Mouse (Mus musculus) lung, embryonic 15.5 days (tissue): ENCODE measurements around the gene Exosc8. TPM values are rescaled to one million over a fixed set of nuclear protein-coding genes. Genes with fewer than 3 reads are reported as not detected.

Experiments used
- ATAC-seq: fragments of 200-750 bp; cut with Nextera tagmentation; 2 replicates; pipeline ENCODE4 v1.8.0; 2017; ENCODE audit warnings: moderate number of reproducible peaks, borderline replicate concordance; ENCODE audit not compliant: low FRiP score, low TSS enrichment; ENCODE audit errors: extremely low read depth
- H3K27ac ChIP-seq: fragments of 300-500 bp; sonication (generic); 2 replicates; pipeline ENCODE4 v1.5.1; 2015; ENCODE audit warnings: moderate library complexity, mild to moderate bottlenecking, inconsistent platforms
- H3K27me3 ChIP-seq: fragments of 300-500 bp; sonication (generic); 2 replicates; pipeline ENCODE4 v1.6.1; 2015; ENCODE audit warnings: inconsistent platforms
- H3K36me3 ChIP-seq: fragments of 300-500 bp; sonication (generic); 2 replicates; pipeline ENCODE4 v1.6.1; 2015; ENCODE audit warnings: inconsistent platforms
- H3K4me1 ChIP-seq: fragments of 300-500 bp; sonication (generic); 2 replicates; pipeline ENCODE4 v1.6.1; 2015; ENCODE audit warnings: inconsistent platforms
- H3K4me2 ChIP-seq: fragments of 300-500 bp; sonication (generic); 2 replicates; pipeline ENCODE4 v1.6.1; 2015; ENCODE audit warnings: inconsistent platforms, mild to moderate bottlenecking, moderate library complexity
- H3K4me3 ChIP-seq: fragments of 300-500 bp; sonication (generic); 2 replicates; pipeline ENCODE4 v1.5.1; 2015; ENCODE audit warnings: mild to moderate bottlenecking, inconsistent platforms
- H3K9ac ChIP-seq: fragments of 300-500 bp; sonication (generic); 2 replicates; pipeline ENCODE4 v1.6.1; 2015; ENCODE audit warnings: inconsistent platforms
- H3K9me3 ChIP-seq: fragments of 300-500 bp; sonication (generic); 2 replicates; pipeline ENCODE4 v1.6.1; 2016; ENCODE audit warnings: inconsistent platforms
- WGBS: fragments of 180-500 bp; shearing (Covaris S2); methylation state at CpG from one replicate; pipeline ENCODE4 v1.1.7; 2015; 5-methylcytosine and 5-hydroxymethylcytosine counted together
- polyA plus RNA-seq: library from polyadenylated mRNA; unstranded; fragments of >200 nt; fragmentation: Nextera tagmentation; extraction: Ambion mirVana; gene quantifications from 2 replicates; pipeline ENCODE4 v1.2.1, GENCODE M21; 2015

Gene Exosc8
- polyA plus RNA-seq, 1 experiment from 2014 or later, result 140 TPM

- no peak overlapping the region for H3K9ac ChIP-seq
- no peaks in the 10 kb centered on the region; the same call in 1 of the 2 replicates for H3K9me3 ChIP-seq
- H3K4me1 ChIP-seq, result peaks cover 58% of the 10 kb centered on the region
- no peak overlapping the region for H3K4me2 ChIP-seq
- H3K36me3 ChIP-seq, result no peaks in the 10 kb centered on the region
- no peaks in the 10 kb centered on the region for H3K27me3 ChIP-seq
- ATAC-seq, result no peak
- 57% methylated on average over 9 of the region's 9 CpGs for WGBS
- H3K4me3 ChIP-seq, result no peak overlapping the region
- H3K27ac ChIP-seq, result no peak overlapping the region
These were observed 24.0 kb upstream of the Exosc8 start for GRCm38 (mm10) chr3:54759211-54759610.

DNA sequence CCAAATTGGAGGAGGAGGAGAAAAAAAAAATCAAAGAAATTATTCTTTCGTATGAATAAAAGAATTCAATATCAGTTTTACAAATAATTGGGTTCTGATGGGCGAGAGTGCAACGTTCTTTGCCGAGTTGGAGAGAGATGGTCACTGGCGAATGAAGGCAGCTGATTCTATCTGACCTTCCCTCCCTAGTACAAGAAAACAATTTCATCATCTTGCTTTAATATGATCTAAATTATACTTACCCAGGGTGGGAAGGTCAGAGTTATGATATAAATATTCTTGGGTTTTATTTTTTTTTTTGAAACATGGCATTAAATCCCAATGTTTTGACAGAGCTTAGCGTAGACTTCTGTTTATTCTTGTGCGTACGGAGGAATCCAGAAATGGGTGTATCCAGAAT, 22.3 kb upstream of the Exosc8 start:
- Histone ChIP-seq H3K9ac (no peak overlapping the region), H3K4me2 (peak overlapping the region; percentile 98), H3K27ac (no peak overlapping the region), H3K4me1 (peaks cover 53% of the 10 kb centered on the region), H3K9me3 (no peaks in the 10 kb centered on the region; the same call in 1 of the 2 replicates), H3K36me3 (no peaks in the 10 kb centered on the region), H3K4me3 (no peak overlapping the region), H3K27me3 (no peaks in the 10 kb centered on the region)
- ATAC-seq, result no peak
- WGBS, result 55% methylated on average over 8 of the region's 8 CpGs

GRCm38 (mm10) chr3:54756058-54756457, 20.9 kb upstream of the Exosc8 start:
- peaks cover 5% of the 10 kb centered on the region for H3K36me3 ChIP-seq
- H3K9me3 ChIP-seq, result no peaks in the 10 kb centered on the region
- peak; percentile 61 for ATAC-seq
- under 1% methylated on average over 11 of the region's 11 CpGs for WGBS
- peak overlapping the region; percentile 64 for H3K4me3 ChIP-seq
- peak overlapping the region; percentile 83 for H3K27ac ChIP-seq
- peaks cover 48% of the 10 kb centered on the region for H3K4me1 ChIP-seq
- peak overlapping the region; percentile 98 for H3K4me2 ChIP-seq
- no peaks in the 10 kb centered on the region for H3K27me3 ChIP-seq
- peak overlapping the region; percentile 63 for H3K9ac ChIP-seq

DNA sequence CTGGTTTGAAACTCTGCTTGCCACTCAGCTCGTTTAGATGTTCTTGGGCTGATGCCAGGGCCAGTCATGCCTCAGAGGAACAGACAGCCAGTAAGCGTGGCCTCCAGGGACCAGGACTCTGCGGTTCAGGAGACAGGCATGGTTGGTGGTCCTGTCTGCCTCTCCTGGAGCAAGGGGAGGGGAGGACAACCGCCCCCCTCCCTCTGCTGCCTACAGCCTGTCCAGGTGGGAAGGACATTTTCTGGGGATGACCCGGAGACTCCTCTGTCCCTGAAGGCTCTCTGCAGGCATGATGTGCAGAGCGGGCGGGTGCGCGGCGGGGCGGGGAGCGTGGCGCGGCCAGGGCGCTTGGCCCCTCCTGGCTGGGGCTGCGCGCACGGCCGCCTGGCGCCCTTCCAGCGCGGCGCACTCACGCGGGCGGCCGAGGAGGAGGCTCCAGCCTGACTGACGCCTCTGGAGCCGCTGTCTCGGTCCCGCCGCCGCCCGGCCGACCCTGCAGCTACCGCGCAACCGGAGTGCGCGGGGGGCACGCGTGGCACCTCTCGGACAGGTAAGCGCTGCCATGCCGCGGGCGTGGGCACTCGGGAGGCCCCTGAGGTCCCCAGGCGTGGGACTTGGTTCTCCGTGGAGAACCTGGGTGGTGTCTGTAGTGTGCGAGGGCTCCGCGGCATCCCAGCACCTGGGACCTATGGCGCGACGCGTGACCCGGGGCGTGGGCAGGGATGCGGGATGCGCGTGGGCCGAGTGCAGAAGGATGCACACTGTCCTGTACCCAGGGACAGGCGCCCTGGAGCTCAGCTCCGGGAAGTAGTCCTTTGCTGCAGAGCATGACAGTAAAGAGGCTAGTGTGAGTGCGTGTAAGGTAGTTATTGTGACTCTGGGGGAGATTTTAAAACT, 20.2 kb upstream of the Exosc8 start, which contains the start of gene Smad9:
Gene Smad9, plus strand, starts transcription at position 438 of the 897 bp plus-strand sequence.
- Histone ChIP-seq H3K4me3 (peak within 1 kb of the TSS; percentile 64), H3K9ac (peak within 1 kb of the TSS; percentile 63), H3K9me3 (no peaks in the 10 kb centered on the region), H3K4me2 (peak within 1 kb of the TSS; percentile 98), H3K4me1 (peaks cover 42% of the 10 kb centered on the region), H3K27me3 (no peaks in the 10 kb centered on the region), H3K36me3 (peaks cover 12% of the 10 kb centered on the region), H3K27ac (peak within 1 kb of the TSS; percentile 83)
- under 1% methylated on average over 51 of the region's 66 CpGs for WGBS
- ATAC-seq, result peak; percentile 90

GRCm38 (mm10) chr3:54753411-54753810, 18.2 kb upstream of the Exosc8 start:
- ATAC-seq, result no peak
- no peak overlapping the region for H3K9ac ChIP-seq
- no peak overlapping the region for H3K4me2 ChIP-seq

GRCm38 (mm10) chr3:54745799-54746198, 10.6 kb upstream of the Exosc8 start:
- Histone ChIP-seq H3K4me1 (no peaks in the 10 kb centered on the region), H3K4me3 (no peak overlapping the region), H3K9me3 (no peaks in the 10 kb centered on the region), H3K4me2 (no peak overlapping the region), H3K27me3 (no peaks in the 10 kb centered on the region), H3K27ac (no peak overlapping the region), H3K36me3 (peaks cover 96% of the 10 kb centered on the region), H3K9ac (no peak overlapping the region)
- 63% methylated on average over 5 of the region's 5 CpGs for WGBS
- no peak for ATAC-seq

More at GRCm38 (mm10) chr3:54753411-54753810, 18.2 kb upstream of the Exosc8 start:
- peaks cover 32% of the 10 kb centered on the region for H3K36me3 ChIP-seq
- H3K27ac ChIP-seq, result no peak overlapping the region
- WGBS, result 71% methylated on average over 4 of the region's 4 CpGs
- H3K27me3 ChIP-seq, result no peaks in the 10 kb centered on the region
- no peak overlapping the region for H3K4me3 ChIP-seq
- H3K9me3 ChIP-seq, result no peaks in the 10 kb centered on the region
- peaks cover 35% of the 10 kb centered on the region for H3K4me1 ChIP-seq

- Histone ChIP-seq H3K9me3 (no peaks in the 10 kb centered on the region), H3K4me2 (no peak overlapping the region), H3K36me3 (peaks cover 71% of the 10 kb centered on the region), H3K27me3 (no peaks in the 10 kb centered on the region), H3K9ac (no peak overlapping the region), H3K4me1 (no peaks in the 10 kb centered on the region; the same call in 1 of the 2 replicates), H3K27ac (no peak overlapping the region), H3K4me3 (no peak overlapping the region)
- WGBS, result 94% methylated on average over 11 of the region's 11 CpGs
- no peak for ATAC-seq
These were observed 6.8 kb upstream of the Exosc8 start for GRCm38 (mm10) chr3:54741965-54742364.

- peaks cover 30% of the 10 kb centered on the region for H3K36me3 ChIP-seq
- H3K27ac ChIP-seq, result no peak overlapping the region
- peaks cover 10% of the 10 kb centered on the region for H3K4me1 ChIP-seq
- no peak for ATAC-seq
- 85% methylated on average over 8 of the region's 8 CpGs for WGBS
- no peak overlapping the region for H3K4me3 ChIP-seq
- no peaks in the 10 kb centered on the region for H3K9me3 ChIP-seq
- no peaks in the 10 kb centered on the region for H3K27me3 ChIP-seq
- H3K9ac ChIP-seq, result no peak overlapping the region
- H3K4me2 ChIP-seq, result no peak overlapping the region
These were observed 2.1 kb upstream of the Exosc8 start for GRCm38 (mm10) chr3:54737317-54737716.

DNA sequence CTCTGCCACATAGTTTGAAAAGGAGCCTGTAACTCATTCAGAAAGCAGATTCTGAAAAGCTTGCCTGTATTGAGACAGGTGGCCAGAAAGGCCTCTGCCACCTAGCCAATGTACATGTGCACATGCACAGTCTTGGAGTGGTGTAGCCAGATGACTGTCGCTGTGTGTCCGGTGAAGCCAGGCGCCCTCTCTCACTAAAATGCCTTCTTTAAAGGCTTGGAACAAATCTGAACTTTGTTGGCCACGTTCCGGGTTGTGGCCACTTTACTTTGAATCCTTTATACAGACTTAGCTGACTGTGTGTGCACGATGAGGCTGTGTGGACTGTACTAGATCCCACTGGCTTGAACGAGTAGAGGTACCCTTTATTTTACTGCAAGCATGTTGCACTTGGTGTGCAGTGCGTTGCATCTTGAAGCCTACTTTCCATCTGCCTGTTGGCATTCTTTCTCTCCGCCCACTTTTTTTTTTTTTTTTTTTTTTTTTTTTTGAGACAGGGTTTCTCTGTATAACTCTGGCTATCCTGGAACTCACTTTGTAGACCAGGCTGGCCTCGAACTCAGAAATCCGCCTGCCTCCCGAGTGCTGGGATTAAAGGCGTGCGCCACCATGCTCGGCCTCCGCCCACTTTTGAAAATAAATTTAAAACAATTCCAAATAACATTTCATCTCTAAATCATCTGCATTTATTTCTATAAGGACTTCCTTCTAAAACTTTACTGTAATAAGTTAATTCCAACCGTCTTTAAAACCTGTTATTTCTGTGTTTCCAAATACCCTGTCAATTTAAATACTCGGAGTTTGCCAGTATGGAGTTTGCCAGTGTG, 1.1 kb upstream of the Exosc8 start:
- WGBS, result 48% methylated on average over 18 of the region's 18 CpGs

DNA sequence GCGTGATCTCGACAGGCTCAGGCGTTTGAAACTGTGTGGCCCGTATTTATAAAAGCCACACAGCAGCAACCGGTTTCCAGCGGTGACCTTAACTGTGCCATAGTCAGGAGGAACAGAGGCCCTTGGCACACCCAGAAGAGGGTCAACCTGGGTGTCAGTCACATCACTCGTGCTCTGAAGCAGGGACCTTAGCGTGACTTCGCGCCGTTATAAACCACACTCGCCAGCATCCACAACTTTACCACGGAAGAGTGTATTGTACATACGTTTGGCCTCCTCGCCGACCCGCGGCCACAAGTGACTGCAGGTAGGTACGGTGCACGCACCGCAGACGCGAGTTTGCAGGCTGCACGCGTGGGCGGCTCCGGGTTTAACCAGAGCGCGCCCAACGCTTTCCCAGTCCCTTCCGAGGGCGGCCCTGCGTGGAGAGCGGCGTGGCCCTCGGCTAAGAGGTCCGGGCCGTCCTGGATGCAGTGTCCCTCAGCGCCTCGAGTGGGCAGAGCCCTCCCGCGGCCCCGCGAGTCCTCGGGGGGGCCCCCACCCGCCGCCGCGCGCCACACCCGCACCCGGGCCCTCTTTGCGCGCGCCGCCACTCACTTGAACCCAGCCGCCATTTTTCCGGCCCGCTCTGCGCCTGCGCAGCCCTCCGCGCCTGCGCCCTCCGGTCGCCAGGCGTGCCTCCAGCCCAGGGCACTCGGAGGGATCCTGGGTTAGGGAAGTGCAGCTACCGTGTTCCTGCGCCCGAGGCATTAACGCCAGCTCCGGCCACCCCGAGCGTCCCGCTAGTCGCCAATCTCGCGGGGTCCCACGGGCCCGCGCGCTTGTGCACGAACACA, 564 bp downstream of the Exosc8 start:
- H3K27me3 ChIP-seq, result no peaks in the 10 kb centered on the region

More for the DNA sequence above, 1.1 kb upstream of the Exosc8 start:
- H3K4me1 ChIP-seq, result peaks cover 10% of the 10 kb centered on the region
- no peak for ATAC-seq
- peak overlapping the region; percentile 91 for H3K4me3 ChIP-seq
- H3K36me3 ChIP-seq, result peaks cover 29% of the 10 kb centered on the region
- peak overlapping the region; percentile 100 for H3K27ac ChIP-seq
- no peaks in the 10 kb centered on the region for H3K27me3 ChIP-seq
- no peaks in the 10 kb centered on the region for H3K9me3 ChIP-seq
- H3K9ac ChIP-seq, result peak overlapping the region; percentile 98
- H3K4me2 ChIP-seq, result peak overlapping the region; percentile 95

DNA sequence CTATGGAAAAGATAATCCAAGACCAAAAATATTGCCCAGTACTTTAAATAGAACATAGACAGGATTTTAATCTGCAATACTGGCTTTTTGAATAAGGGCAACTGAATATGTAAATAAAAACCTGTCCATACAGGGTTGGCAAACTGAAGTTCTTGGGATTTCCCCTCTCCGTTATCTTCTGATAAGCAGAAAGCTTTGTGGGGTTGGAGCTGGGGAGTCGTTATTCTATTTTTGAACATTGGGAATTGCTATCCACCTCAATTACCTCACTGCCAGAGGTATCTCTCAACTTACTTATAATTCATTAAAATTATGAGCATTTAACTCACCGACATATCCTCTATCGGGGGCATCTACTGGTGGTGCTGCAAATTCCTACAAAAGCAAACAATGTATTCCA, 2.8 kb downstream of the Exosc8 start:
- ATAC-seq, result no peak
- Histone ChIP-seq H3K36me3 (peaks cover 50% of the 10 kb centered on the region), H3K27me3 (no peaks in the 10 kb centered on the region), H3K4me3 (no peak overlapping the region), H3K4me2 (no peak overlapping the region), H3K27ac (no peak overlapping the region), H3K9ac (no peak overlapping the region), H3K9me3 (no peaks in the 10 kb centered on the region), H3K4me1 (peaks cover 10% of the 10 kb centered on the region)
- 82% methylated on average over 4 of the region's 4 CpGs for WGBS

More for the DNA sequence above, 564 bp downstream of the Exosc8 start:
- H3K27ac ChIP-seq, result peak overlapping the region; percentile 100
- no peaks in the 10 kb centered on the region for H3K9me3 ChIP-seq
- H3K9ac ChIP-seq, result peak overlapping the region; percentile 98
- peak; percentile 93 for ATAC-seq
- under 1% methylated on average over 77 of the region's 84 CpGs for WGBS
- peaks cover 33% of the 10 kb centered on the region for H3K36me3 ChIP-seq
- peak overlapping the region; percentile 95 for H3K4me2 ChIP-seq
- peak overlapping the region; percentile 91 for H3K4me3 ChIP-seq
- H3K4me1 ChIP-seq, result peaks cover 10% of the 10 kb centered on the region
